Mouse (Mus musculus) megakaryocyte, embryonic 14.5 days (primary cell): ENCODE data around the gene Mfap1a.

Experiments used
- FLI1 ChIP-seq: IDR thresholded peaks from 2 replicates; pipeline ENCODE4 v1.6.1; 2012; ENCODE audit warnings: low read length, inconsistent platforms, mixed read lengths
- GATA1 ChIP-seq: IDR thresholded peaks from 3 replicates; pipeline ENCODE4 v1.6.1; 2012; ENCODE audit warnings: mixed read lengths, low read length, inconsistent platforms, borderline replicate concordance

GRCm38 (mm10) chr2:121444178-121444577 is 62.3 kb downstream of the Mfap1a start, which contains the start of gene Ell3:
- TF ChIP-seq GATA1: no peak
- no peak for TF ChIP-seq FLI1
